Mouse (Mus musculus): ENCODE results near the gene Zmynd8. TPM values are rescaled to one million over a fixed set of nuclear protein-coding genes. Genes with fewer than 3 reads are reported as not detected.

Zmynd8 gene
- total and polyA plus RNA-seq, 2 experiments from 2014 or later: 35.3 to 48.1 TPM

- TF ChIP-seq CTCF (IDR thresholded peaks at IDR 0.05; ENCODE audit: low read depth) (no peak), EP300 (IDR thresholded peaks at IDR 0.05; ENCODE audit: low read depth) (no peak)
- Histone ChIP-seq H3K9ac (replicated peaks; ENCODE audit: low read depth, low read length) (no peak overlapping the region), H3K4me2 (ENCODE audit: low read depth, low read length) (no peak overlapping the region), H3K27me3 (ENCODE audit: control insufficient read depth, insufficient read depth, low read length) (no peaks in the 10 kb centered on the region), H3K9me3 (replicated peaks; ENCODE audit: control insufficient read depth, low read length) (no peaks in the 10 kb centered on the region), H3K27ac (ENCODE audit: low read depth) (no peak overlapping the region), H3K4me1 (ENCODE audit: control insufficient read depth, insufficient read depth) (peaks cover 5% of the 10 kb centered on the region; the same call in 1 of the 2 replicates), H3K36me3 (replicated peaks; ENCODE audit: control insufficient read depth, insufficient read depth, low read length) (peaks cover 67% of the 10 kb centered on the region), H3K4me3 (ENCODE audit: low read depth, low read length) (no peak overlapping the region)
- DNase-seq (ENCODE audit: low spot score): no peak
- ATAC-seq (ENCODE audit: insufficient read depth, low read depth): no peak
- WGBS: 88% methylated on average over 20 of the region's 20 CpGs
These were observed 113.3 kb downstream of the Zmynd8 start for GRCm38 (mm10) chr2:165785312-165786036.

- Histone ChIP-seq H3K4me1 (ENCODE audit: control insufficient read depth, insufficient read depth) (0 out of 2 replicates have a peak, but pooled peaks cover under 1% of the 10 kb centered on the region), H3K4me2 (ENCODE audit: low read depth, low read length) (no peak overlapping the region), H3K27ac (ENCODE audit: low read depth) (no peak overlapping the region), H3K36me3 (replicated peaks; ENCODE audit: control insufficient read depth, insufficient read depth, low read length) (peaks cover 44% of the 10 kb centered on the region), H3K9me3 (replicated peaks; ENCODE audit: control insufficient read depth, low read length) (no peaks in the 10 kb centered on the region), H3K27me3 (ENCODE audit: control insufficient read depth, insufficient read depth, low read length) (no peaks in the 10 kb centered on the region), H3K9ac (replicated peaks; ENCODE audit: low read depth, low read length) (no peak overlapping the region), H3K4me3 (ENCODE audit: low read depth, low read length) (no peak overlapping the region)
- DNase-seq (ENCODE audit: low spot score) (peak; percentile 63), ATAC-seq (ENCODE audit: insufficient read depth, low read depth) (peak; percentile 45; the same call in 1 of the 2 replicates)
- WGBS: 26% methylated on average over 5 of the region's 5 CpGs
- TF ChIP-seq CTCF (IDR thresholded peaks at IDR 0.05; ENCODE audit: low read depth): peak; percentile 98
- TF ChIP-seq EP300 (IDR thresholded peaks at IDR 0.05; ENCODE audit: low read depth): no peak
These were observed 116.5 kb downstream of the Zmynd8 start for GRCm38 (mm10) chr2:165782324-165782723.

GRCm38 (mm10) chr2:165778927-165779326 is 119.9 kb downstream of the Zmynd8 start:
- Histone ChIP-seq H3K4me3 (ENCODE audit: low read depth, low read length) (no peak overlapping the region), H3K27ac (ENCODE audit: low read depth) (no peak overlapping the region), H3K9ac (replicated peaks; ENCODE audit: low read depth, low read length) (no peak overlapping the region), H3K9me3 (replicated peaks; ENCODE audit: control insufficient read depth, low read length) (no peaks in the 10 kb centered on the region), H3K36me3 (replicated peaks; ENCODE audit: control insufficient read depth, insufficient read depth, low read length) (peaks cover 14% of the 10 kb centered on the region), H3K4me2 (ENCODE audit: low read depth, low read length) (no peak overlapping the region), H3K27me3 (ENCODE audit: control insufficient read depth, insufficient read depth, low read length) (no peaks in the 10 kb centered on the region), H3K4me1 (ENCODE audit: control insufficient read depth, insufficient read depth) (no peaks in the 10 kb centered on the region)
- TF ChIP-seq EP300 (IDR thresholded peaks at IDR 0.05; ENCODE audit: low read depth): no peak
- peak; percentile 97 for TF ChIP-seq CTCF (IDR thresholded peaks at IDR 0.05; ENCODE audit: low read depth)
- DNase-seq (ENCODE audit: low spot score) (peak; percentile 83), ATAC-seq (ENCODE audit: insufficient read depth, low read depth) (peak; percentile 55)
- WGBS: 23% methylated on average over 6 of the region's 6 CpGs

- no peaks in the 10 kb centered on the region for H3K4me1 ChIP-seq (ENCODE audit: control insufficient read depth, insufficient read depth)
- no peaks in the 10 kb centered on the region for H3K9me3 ChIP-seq (replicated peaks; ENCODE audit: control insufficient read depth, low read length)
- DNase-seq (ENCODE audit: low spot score) (no peak), ATAC-seq (ENCODE audit: insufficient read depth, low read depth) (no peak)
- no peaks in the 10 kb centered on the region for H3K36me3 ChIP-seq (replicated peaks; ENCODE audit: control insufficient read depth, insufficient read depth, low read length)
- H3K9ac ChIP-seq (replicated peaks; ENCODE audit: low read depth, low read length): no peak overlapping the region
- no peak for TF ChIP-seq EP300 (IDR thresholded peaks at IDR 0.05; ENCODE audit: low read depth)
- TF ChIP-seq CTCF (IDR thresholded peaks at IDR 0.05; ENCODE audit: low read depth): no peak
- H3K4me2 ChIP-seq (ENCODE audit: low read depth, low read length): no peak overlapping the region
- no peak overlapping the region for H3K27ac ChIP-seq (ENCODE audit: low read depth)
- no peaks in the 10 kb centered on the region for H3K27me3 ChIP-seq (ENCODE audit: control insufficient read depth, insufficient read depth, low read length)
- H3K4me3 ChIP-seq (ENCODE audit: low read depth, low read length): no peak overlapping the region
- WGBS: 65% methylated on average over 8 of the region's 10 CpGs
These were observed 129.4 kb downstream of the Zmynd8 start for GRCm38 (mm10) chr2:165769375-165769948.

- Histone ChIP-seq H3K4me2 (ENCODE audit: low read depth, low read length) (no peak overlapping the region), H3K27ac (ENCODE audit: low read depth) (no peak overlapping the region), H3K4me3 (ENCODE audit: low read depth, low read length) (no peak overlapping the region), H3K9me3 (replicated peaks; ENCODE audit: control insufficient read depth, low read length) (no peaks in the 10 kb centered on the region), H3K9ac (replicated peaks; ENCODE audit: low read depth, low read length) (no peak overlapping the region), H3K27me3 (ENCODE audit: control insufficient read depth, insufficient read depth, low read length) (no peaks in the 10 kb centered on the region), H3K36me3 (replicated peaks; ENCODE audit: control insufficient read depth, insufficient read depth, low read length) (no peaks in the 10 kb centered on the region), H3K4me1 (ENCODE audit: control insufficient read depth, insufficient read depth) (no peaks in the 10 kb centered on the region)
- no peak for TF ChIP-seq CTCF (IDR thresholded peaks at IDR 0.05; ENCODE audit: low read depth)
- TF ChIP-seq EP300 (IDR thresholded peaks at IDR 0.05; ENCODE audit: low read depth): no peak
- no peak for DNase-seq (ENCODE audit: low spot score)
- WGBS: 36% methylated on average over 10 of the region's 11 CpGs
- ATAC-seq (ENCODE audit: insufficient read depth, low read depth): no peak
These were observed 129.9 kb downstream of the Zmynd8 start for GRCm38 (mm10) chr2:165768805-165769358.

All from heart, postnatal 0 days (tissue).